9 mouse cellular contexts compared by ENCODE assay signal in genomic region chr4:99342521-99342965, GRCm38 (mm10). TPM values are rescaled to one million over a fixed set of nuclear protein-coding genes. Genes with fewer than 3 reads are reported as not detected.
A peak's percentile ranks its signal among the peaks of the same experiment; 100 is the strongest.
DNase-seq lines count a peak whose midpoint lies in the region; ATAC-seq and TF ChIP-seq lines count a peak whose summit lies in the region.
"Had no signal": no experiment of that assay in that cellular context is flagged by ENCODE, and none has a peak within 500 bp of the region (broad histone marks: within the 10 kb centered on the region; RNA-seq: fewer than 3 reads in every experiment).

No protein-coding gene starts in this region.

- H3K27ac ChIP-seq in midbrain, embryonic 11.5 days (ENCODE audit: low read depth, low read length): no peak overlapping the region
- no peak overlapping the region for H3K27ac ChIP-seq in midbrain, embryonic 15.5 days
- H3K27ac ChIP-seq in embryonic facial prominence, embryonic 12.5 days: no peak overlapping the region

- no peaks in the 10 kb centered on the region for H3K79me2 ChIP-seq in myocyte (ENCODE audit: control insufficient read depth, insufficient read depth)

- no peaks in the 10 kb centered on the region for H3K27me3 ChIP-seq in midbrain, embryonic 11.5 days (ENCODE audit: control insufficient read depth, insufficient read depth, low read length)
- H3K27me3 ChIP-seq in midbrain, embryonic 15.5 days (replicated peaks): no peaks in the 10 kb centered on the region
- H3K27me3 ChIP-seq in embryonic facial prominence, embryonic 12.5 days: no peaks in the 10 kb centered on the region
- no peaks in the 10 kb centered on the region for H3K27me3 ChIP-seq in myocyte (ENCODE audit: control insufficient read depth, insufficient read depth, insufficient read length)

- H3K36me3 ChIP-seq in midbrain, embryonic 11.5 days (ENCODE audit: control insufficient read depth, insufficient read depth, low read length): no peaks in the 10 kb centered on the region
- no peaks in the 10 kb centered on the region for H3K36me3 ChIP-seq in midbrain, embryonic 15.5 days (replicated peaks)
- no peaks in the 10 kb centered on the region for H3K36me3 ChIP-seq in embryonic facial prominence, embryonic 12.5 days
- no peaks in the 10 kb centered on the region for H3K36me3 ChIP-seq in myocyte (ENCODE audit: control insufficient read depth, insufficient read depth)

- no peak overlapping the region for H3K9ac ChIP-seq in midbrain, embryonic 11.5 days (ENCODE audit: low read length)
- H3K9ac ChIP-seq in midbrain, embryonic 15.5 days: no peak overlapping the region
- no peak overlapping the region for H3K9ac ChIP-seq in embryonic facial prominence, embryonic 12.5 days

- WGBS in midbrain, embryonic 11.5 days: 44% methylated on average over 4 of the region's 4 CpGs
- 48% methylated on average over 4 of the region's 4 CpGs for WGBS in midbrain, embryonic 15.5 days
- WGBS in embryonic facial prominence, embryonic 12.5 days: 16% methylated on average over 4 of the region's 4 CpGs

- DNase-seq in gastrocnemius, postnatal 10 days: peak; percentile 24
- DNase-seq in gastrocnemius, adult 8-10 months (ENCODE audit: low spot score in 2 of 2): no peak
- DNase-seq in midbrain, embryonic 11.5 days (ENCODE audit: low spot score, missing footprints): peak; percentile 69
- DNase-seq in T-cell, adult 2 months (ENCODE audit: low spot score): no peak
- DNase-seq in kidney, adult 8-10 months: no peak

- no peak for TF ChIP-seq POLR2A in myocyte (IDR thresholded peaks at IDR 0.05; ENCODE audit: insufficient read length, low read depth)

- no peak overlapping the region for H3ac ChIP-seq in myocyte (ENCODE audit: control insufficient read depth, insufficient read length)

- no peak overlapping the region for H3K4me2 ChIP-seq in midbrain, embryonic 11.5 days
- H3K4me2 ChIP-seq in midbrain, embryonic 15.5 days: no peak overlapping the region
- H3K4me2 ChIP-seq in embryonic facial prominence, embryonic 12.5 days (replicated peaks): no peak overlapping the region
- peak overlapping the region; percentile 30 for H3K4me2 ChIP-seq in myocyte (ENCODE audit: low read depth)

- no peaks in the 10 kb centered on the region for H3K9me3 ChIP-seq in midbrain, embryonic 11.5 days (ENCODE audit: control insufficient read depth, low read length)
- H3K9me3 ChIP-seq in midbrain, embryonic 15.5 days: no peaks in the 10 kb centered on the region
- H3K9me3 ChIP-seq in embryonic facial prominence, embryonic 12.5 days: no peaks in the 10 kb centered on the region

- peak; percentile 62 for ATAC-seq in midbrain, embryonic 11.5 days (ENCODE audit: low FRiP score)
- no peak for ATAC-seq in midbrain, embryonic 15.5 days (replicated peaks)
- peak; percentile 56; the same call in 1 of the 2 replicates for ATAC-seq in embryonic facial prominence, embryonic 12.5 days (ENCODE audit: insufficient number of reproducible peaks, insufficient read depth, low FRiP score, low TSS enrichment)

- no peaks in the 10 kb centered on the region for H3K4me1 ChIP-seq in midbrain, embryonic 11.5 days (ENCODE audit: control insufficient read depth, insufficient read depth, low read length)
- H3K4me1 ChIP-seq in midbrain, embryonic 15.5 days: no peaks in the 10 kb centered on the region
- H3K4me1 ChIP-seq in embryonic facial prominence, embryonic 12.5 days: no peaks in the 10 kb centered on the region

- H3K4me3 ChIP-seq in midbrain, embryonic 11.5 days (ENCODE audit: low read depth, low read length): no peak overlapping the region
- no peak overlapping the region for H3K4me3 ChIP-seq in midbrain, embryonic 15.5 days
- no peak overlapping the region for H3K4me3 ChIP-seq in embryonic facial prominence, embryonic 12.5 days
- H3K4me3 ChIP-seq in myocyte: no peak overlapping the region

TF ChIP-seq in myocyte, 11 proteins besides CTCF, POLR2A, EP300 and RAD21:
- TF ChIP-seq E2F4 (IDR thresholded peaks at IDR 0.05; ENCODE audit: insufficient read depth): no peak
- TF ChIP-seq TCF12 (IDR thresholded peaks at IDR 0.05; ENCODE audit: insufficient read depth, poor library complexity, severe bottlenecking): peak; percentile 13
- peak; percentile 16 to 86 (median 47) for TF ChIP-seq MYOG (IDR thresholded peaks at IDR 0.05; ENCODE audit: control insufficient read depth in 1 of 3, insufficient read depth in 1 of 3, insufficient read length in 2 of 3, low read depth in 2 of 3)
- no peak for TF ChIP-seq POLR2AphosphoS2 (IDR thresholded peaks at IDR 0.05; ENCODE audit: insufficient read length, low read depth)
- no peak for TF ChIP-seq SRF (IDR thresholded peaks at IDR 0.05; ENCODE audit: control insufficient read depth, insufficient read length, low read depth)
- peak; percentile 27 for TF ChIP-seq TCF3 (IDR thresholded peaks at IDR 0.05; ENCODE audit: insufficient read length, low read depth)
- no peak for TF ChIP-seq CEBPB (IDR thresholded peaks at IDR 0.05; ENCODE audit: insufficient read depth, poor library complexity, severe bottlenecking)
- no peak for TF ChIP-seq REST (IDR thresholded peaks at IDR 0.05; ENCODE audit: insufficient read depth, insufficient read length)
- TF ChIP-seq MAX (IDR thresholded peaks at IDR 0.05; ENCODE audit: low read depth): no peak
- TF ChIP-seq USF1 (IDR thresholded peaks at IDR 0.05; ENCODE audit: low read depth): no peak
- TF ChIP-seq MYOD1 (IDR thresholded peaks at IDR 0.05; ENCODE audit: control insufficient read depth in 1 of 3, insufficient read length in 2 of 3, low read depth in 2 of 3): peak in 2 of 3 experiments; percentile 57 to 67

RNA-seq across cellular contexts. Expression of gene Gm12689, which starts 46.8 kb away (rescaled TPM):
- under 1 TPM in 1 of 2 experiments, not detected in 1; 0.38 TPM for total RNA-seq in gastrocnemius, postnatal 10 days (2021)
- under 1 TPM in 1 of 4 experiments, not detected in 3; 0.24 TPM for total RNA-seq in gastrocnemius, adult 8-10 months (2022)
- polyA plus RNA-seq in midbrain, embryonic 11.5 days (2014; fragmentation: Nextera tagmentation; extraction: Ambion mirVana): 0.33 TPM in 1 of 2 replicates, not detected in the other
- 0.32 TPM in 1 of 2 replicates, not detected in the other for polyA plus RNA-seq in midbrain, embryonic 15.5 days (2015; fragmentation: Nextera tagmentation; extraction: Ambion mirVana)
- 0.31 and 0.38 TPM in 2 replicates for polyA plus RNA-seq in embryonic facial prominence, embryonic 12.5 days (2016; fragmentation: Nextera tagmentation; extraction: Ambion mirVana)
- polyA plus RNA-seq in myocyte (2012; fragmentation: generic; extraction: Trizol): 0.02 TPM
- total RNA-seq: heart, postnatal 36 days had no signal

Comparison
In these comparisons a context has a peak if more than half of its experiments do, and no peak if none do; other contexts are left out.
1. DNase-seq: peak in gastrocnemius, postnatal 10 days (single experiment) and midbrain, embryonic 11.5 days (single experiment); none in gastrocnemius, adult 8-10 months (0 of 2), T-cell, adult 2 months (single experiment) and kidney, adult 8-10 months (0 of 2).